Comparison of ENCODE assay signal across 10 mouse cellular contexts in genomic region chr3:139246508-139246907, GRCm38 (mm10). TPM values are rescaled to one million over a fixed set of nuclear protein-coding genes. Genes with fewer than 3 reads are reported as not detected.
DNase-seq lines count a peak whose midpoint lies in the region; ATAC-seq and TF ChIP-seq lines count a peak whose summit lies in the region.
"Had no signal": no experiment of that assay in that cellular context is flagged by ENCODE, and none has a peak within 500 bp of the region (broad histone marks: within the 10 kb centered on the region; RNA-seq: fewer than 3 reads in every experiment).

No protein-coding gene starts in this region.

- DNase-seq in gastrocnemius, adult 2 months = no peak
- no peak for DNase-seq in gastrocnemius, postnatal 10 days
- DNase-seq in 3T3-L1 (ENCODE audit: low read depth, low spot score) (peak; percentile 49), R1 (ENCODE audit: low read depth, low spot score) (peak; percentile 53)
- peak; percentile 5 for DNase-seq in lung, postnatal 10 days
- no peak for DNase-seq in Muller cell, postnatal 12 days (ENCODE audit: inconsistent ontology term)
- no peak for DNase-seq in testis, postnatal 14 days (ENCODE audit: low spot score)

- no peaks in the 10 kb centered on the region for H3K9me3 ChIP-seq in hindbrain, embryonic 13.5 days
- H3K9me3 ChIP-seq: heart, embryonic 15.5 days; midbrain, embryonic 10.5 days had no signal

- no peaks in the 10 kb centered on the region for H3K27me3 ChIP-seq in hindbrain, embryonic 13.5 days
- H3K27me3 ChIP-seq: heart, embryonic 15.5 days had no signal

- H3K36me3 ChIP-seq in hindbrain, embryonic 13.5 days = no peaks in the 10 kb centered on the region
- H3K36me3 ChIP-seq: heart, embryonic 15.5 days; midbrain, embryonic 10.5 days had no signal

- no peak overlapping the region for H3K27ac ChIP-seq in gastrocnemius, adult 2 months
- no peak overlapping the region for H3K27ac ChIP-seq in hindbrain, embryonic 13.5 days
- H3K27ac ChIP-seq: heart, embryonic 15.5 days; midbrain, embryonic 10.5 days had no signal

- no peak overlapping the region for H3K9ac ChIP-seq in hindbrain, embryonic 13.5 days
- H3K9ac ChIP-seq: heart, embryonic 15.5 days had no signal

- WGBS in hindbrain, embryonic 13.5 days = 56% methylated on average over 4 of the region's 4 CpGs

- ATAC-seq in hindbrain, embryonic 13.5 days (ENCODE audit: low FRiP score) = no peak

- intact Hi-C loops in gastrocnemius, adult 2 months (cut with DNase I) = no loop called here

- H3K4me2 ChIP-seq in hindbrain, embryonic 13.5 days = no peak overlapping the region
- H3K4me2 ChIP-seq: heart, embryonic 15.5 days had no signal

- no peaks in the 10 kb centered on the region for H3K4me1 ChIP-seq in hindbrain, embryonic 13.5 days (replicated peaks)
- H3K4me1 ChIP-seq: heart, embryonic 15.5 days; midbrain, embryonic 10.5 days had no signal

- H3K4me3 ChIP-seq in gastrocnemius, adult 2 months = no peak overlapping the region
- H3K4me3 ChIP-seq in hindbrain, embryonic 13.5 days = no peak overlapping the region
- H3K4me3 ChIP-seq: heart, embryonic 15.5 days; midbrain, embryonic 10.5 days had no signal

- TF ChIP-seq CTCF in gastrocnemius, adult 2 months (IDR thresholded peaks at IDR 0.05) = peak; percentile 27; the same call in 1 of the 2 replicates

RNA-seq across cellular contexts. Expression of gene Stpg2, which starts 41.0 kb away (rescaled TPM):
- not detected for total RNA-seq in gastrocnemius, adult 2 months (2021)
- not detected for total RNA-seq in gastrocnemius, postnatal 10 days (2021)
- polyA plus RNA-seq in hindbrain, embryonic 13.5 days (2015; fragmentation: Nextera tagmentation; extraction: Ambion mirVana) = 0.13 TPM in 1 of 2 replicates, not detected in the other

Comparison
In these comparisons a context has a peak if more than half of its experiments do, and no peak if none do; other contexts are left out.
1. DNase-seq: peak in 3T3-L1 (single experiment), R1 (single experiment) and lung, postnatal 10 days (single experiment); none in gastrocnemius, adult 2 months (single experiment), gastrocnemius, postnatal 10 days (single experiment), Muller cell, postnatal 12 days (single experiment) and testis, postnatal 14 days (single experiment).